Mouse (Mus musculus) hindbrain, postnatal 0 days (tissue): ENCODE measurements around the gene Trmt1l. TPM values are rescaled to one million over a fixed set of nuclear protein-coding genes. Genes with fewer than 3 reads are reported as not detected.
A peak's percentile ranks its signal among the peaks of the same experiment; 100 is the strongest.

Experiments used
- ATAC-seq: fragments of 200-750 bp; cut with Nextera tagmentation; 2 replicates; pipeline ENCODE4 v1.8.0; 2017; ENCODE audit warnings: mild to moderate bottlenecking, moderate TSS enrichment, moderate library complexity
- DNase-seq: peaks from one replicate; pipeline ENCODE4 v3.0.0-alpha.2; 2015; ENCODE audit warnings: low spot score
- H3K27ac ChIP-seq: fragments of 300-500 bp; sonication (generic); 2 replicates; pipeline ENCODE4 v1.5.1; 2014; ENCODE audit warnings: mild to moderate bottlenecking
- H3K27me3 ChIP-seq: fragments of 300-500 bp; sonication (generic); 2 replicates; pipeline ENCODE4 v1.6.1; 2014; ENCODE audit warnings: low read length, mixed read lengths; ENCODE audit not compliant: insufficient read depth
- H3K36me3 ChIP-seq: fragments of 300-500 bp; sonication (generic); 2 replicates; pipeline ENCODE4 v1.6.1; 2014; ENCODE audit warnings: low read length, mixed read lengths; ENCODE audit not compliant: insufficient read depth
- H3K4me1 ChIP-seq: fragments of 300-500 bp; sonication (generic); 2 replicates; pipeline ENCODE4 v1.6.1; 2014; ENCODE audit warnings: antibody characterized with exemption, low read length, mixed read lengths; ENCODE audit not compliant: insufficient read depth
- H3K4me2 ChIP-seq: fragments of 300-500 bp; sonication (generic); 2 replicates; pipeline ENCODE4 v1.6.1; 2014; ENCODE audit warnings: low read depth, mild to moderate bottlenecking, low read length, moderate library complexity, mixed read lengths
- H3K4me3 ChIP-seq: fragments of 300-500 bp; sonication (generic); 2 replicates; pipeline ENCODE4 v1.5.1; 2014; ENCODE audit warnings: low read length
- H3K9ac ChIP-seq: fragments of 300-500 bp; sonication (generic); replicated peaks from 2 replicates; pipeline ENCODE4 v1.6.1; 2014; ENCODE audit warnings: mild to moderate bottlenecking, low read length, moderate library complexity, mixed read lengths
- H3K9me3 ChIP-seq: fragments of 300-500 bp; sonication (generic); 2 replicates; pipeline ENCODE4 v1.6.1; 2016; ENCODE audit warnings: low read length, mixed read lengths
- CTCF ChIP-seq: IDR thresholded peaks from 2 replicates; pipeline ENCODE4 v1.5.1; 2016; ENCODE audit warnings: antibody characterized with exemption, control low read depth, low read depth
- WGBS: fragments of 180-500 bp; shearing (Covaris S2); extraction: QIAGEN DNeasy Blood & Tissue Kit; methylation state at CpG from one replicate; pipeline ENCODE4 v1.1.7; 2014; 5-methylcytosine and 5-hydroxymethylcytosine counted together
- microRNA-seq, 2 experiments: library from miRNA; unstranded; fragments of <30 nt; microRNA quantifications; one replicate each; pipeline ENCODE4; 2016
- polyA plus RNA-seq: library from polyadenylated mRNA; unstranded; fragments of >200 nt; fragmentation: Nextera tagmentation; extraction: Ambion mirVana; gene quantifications from 2 replicates; pipeline ENCODE4 v1.2.1, GENCODE M21; 2015
- total RNA-seq: library from RNA; depleted of rRNA; stranded (reverse); fragments of >200 nt; gene quantifications from 2 replicates; pipeline ENCODE4 v1.2.3, GENCODE M21; 2014; rRNA removed

Trmt1l gene
- total and polyA plus RNA-seq, 2 experiments from 2014 or later, result 16.2 to 17.6 TPM

GRCm38 (mm10) chr1:151498381-151498780 is 70.0 kb downstream of the Trmt1l start:
- no peaks in the 10 kb centered on the region for H3K36me3 ChIP-seq
- TF ChIP-seq CTCF, result no peak
- H3K27ac ChIP-seq, result no peak overlapping the region
- H3K4me2 ChIP-seq, result 0 out of 2 replicates have a peak overlapping the region, but pooled peaks have one; percentile 51
- H3K27me3 ChIP-seq, result no peaks in the 10 kb centered on the region
- no peak for ATAC-seq
- 86% methylated on average over 3 of the region's 3 CpGs for WGBS
- DNase-seq, result no peak
- no peaks in the 10 kb centered on the region for H3K9me3 ChIP-seq
- no peak overlapping the region for H3K9ac ChIP-seq
- H3K4me1 ChIP-seq, result peaks cover 13% of the 10 kb centered on the region
- no peak overlapping the region for H3K4me3 ChIP-seq

DNA sequence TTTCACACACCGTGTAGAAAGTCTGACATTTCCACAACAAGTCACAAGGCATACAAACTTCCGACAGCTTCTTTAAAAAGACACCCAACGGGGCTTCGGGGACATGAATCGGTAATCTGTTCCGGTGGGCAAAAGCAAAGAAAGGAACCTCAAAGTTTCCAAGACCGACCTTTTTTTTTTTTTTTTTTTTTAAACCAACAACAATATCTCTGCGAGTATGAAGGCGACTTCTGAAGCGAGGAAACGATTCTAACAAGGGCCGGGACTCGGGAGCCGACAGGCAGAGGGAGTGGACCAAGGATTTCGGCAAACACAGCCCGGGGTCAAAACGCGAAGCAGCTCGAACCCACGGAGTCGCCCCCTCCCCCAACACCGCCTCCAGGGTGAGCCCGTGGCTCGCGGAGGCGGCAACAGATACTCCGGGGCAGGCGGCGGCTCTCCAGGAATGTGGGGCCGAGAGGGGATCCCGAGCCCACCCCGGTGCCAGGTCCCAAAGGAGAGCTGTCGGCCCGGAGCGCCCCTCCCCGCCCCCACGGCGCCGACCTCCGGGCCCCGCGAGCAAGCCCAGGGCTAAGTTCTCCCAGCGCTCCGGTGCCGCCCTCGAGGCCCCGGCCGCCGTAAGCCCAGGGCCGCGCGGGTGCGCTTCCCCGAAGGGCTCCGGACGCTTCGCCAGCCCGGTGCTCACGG is 71.6 kb downstream of the Trmt1l start:
- TF ChIP-seq CTCF, result no peak
- 1% methylated on average over 57 of the region's 59 CpGs for WGBS
- Histone ChIP-seq H3K4me2 (peak overlapping the region; percentile 51), H3K4me3 (peak overlapping the region; percentile 89), H3K9ac (peak overlapping the region; percentile 96), H3K4me1 (peaks cover 12% of the 10 kb centered on the region), H3K36me3 (no peaks in the 10 kb centered on the region), H3K27me3 (no peaks in the 10 kb centered on the region), H3K27ac (peak overlapping the region; percentile 95), H3K9me3 (no peaks in the 10 kb centered on the region)
- ATAC-seq (no peak; the same call in 1 of the 2 replicates), DNase-seq (peak; percentile 66)

DNA sequence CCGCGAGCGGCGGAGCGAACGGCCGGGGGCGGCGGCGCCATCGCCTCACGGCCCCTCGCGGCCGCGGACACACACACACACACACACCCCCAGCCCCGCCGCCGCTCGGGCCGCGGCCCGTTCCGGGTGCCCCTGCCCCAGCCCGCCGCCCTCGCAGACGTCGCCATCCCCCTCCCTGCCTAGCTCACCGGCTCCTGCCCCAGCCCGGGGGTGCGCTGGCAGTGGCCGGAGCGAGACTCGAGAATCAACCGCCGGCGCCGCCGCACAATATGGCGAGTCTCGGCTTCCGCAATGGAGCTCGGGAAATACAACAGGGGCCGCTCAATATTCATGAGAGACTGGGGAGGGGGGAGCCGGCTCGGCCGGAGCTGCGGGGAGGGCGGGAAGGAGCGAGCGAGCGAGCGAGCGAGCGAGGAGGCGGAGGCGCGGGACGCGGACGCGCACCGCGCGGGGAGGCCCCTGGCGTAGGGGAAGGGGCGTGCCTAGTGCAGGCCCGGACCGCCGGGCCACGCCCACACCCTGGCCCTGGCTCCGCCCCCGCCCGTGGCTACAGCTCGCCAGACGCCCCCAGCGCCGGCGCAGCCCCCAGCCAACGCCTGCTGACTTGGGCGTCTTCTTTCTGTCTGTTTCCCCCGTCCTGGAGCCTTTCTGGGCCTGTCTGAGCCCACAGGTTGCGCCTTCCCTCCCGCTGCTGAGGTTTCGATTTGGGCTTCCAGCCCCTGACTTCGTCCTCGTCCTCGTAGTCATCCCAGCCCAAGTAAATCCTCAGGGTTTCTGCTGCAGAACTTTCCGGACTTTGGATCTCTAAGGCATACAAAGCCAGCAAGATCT is 72.4 kb downstream of the Trmt1l start, which contains the start of gene Rnf2:
TSS of gene Rnf2 (minus strand) at position 425 of the 831 bp plus-strand sequence.
- H3K27ac ChIP-seq, result peak within 1 kb of the TSS; percentile 95
- DNase-seq (peak; percentile 97), ATAC-seq (peak; percentile 98)
- H3K36me3 ChIP-seq, result no peaks in the 10 kb centered on the region
- TF ChIP-seq CTCF, result no peak
- H3K4me1 ChIP-seq, result peaks cover 9% of the 10 kb centered on the region
- H3K4me2 ChIP-seq, result peak within 1 kb of the TSS; percentile 51
- H3K9ac ChIP-seq, result peak within 1 kb of the TSS; percentile 96
- peak within 1 kb of the TSS; percentile 89 for H3K4me3 ChIP-seq
- H3K27me3 ChIP-seq, result no peaks in the 10 kb centered on the region
- under 1% methylated on average over 61 of the region's 90 CpGs for WGBS
- H3K9me3 ChIP-seq, result no peaks in the 10 kb centered on the region

Small RNAs within 50 kb of the gene (microRNA-seq; reads per million reads assigned to microRNA genes)
- 0.36 to 0.53 reads per million in 2 experiments for gene Mir7682

Other genes with a start within 250 kb of the Trmt1l start
- not detected in 2 replicates for gene Gm47985, start 246.0 kb upstream of the Trmt1l start, total RNA-seq
- gene Gm47985, start 246.0 kb upstream of the Trmt1l start, polyA plus RNA-seq, result not detected in 2 replicates
- gene Gm8947, start 236.2 kb upstream of the Trmt1l start, total RNA-seq, result not detected in 2 replicates
- gene Gm8947, start 236.2 kb upstream of the Trmt1l start, polyA plus RNA-seq, result not detected in 2 replicates
- not detected in 2 replicates for gene Gm47995, start 230.1 kb upstream of the Trmt1l start, total RNA-seq
- not detected in 2 replicates for gene Gm47995, start 230.1 kb upstream of the Trmt1l start, polyA plus RNA-seq
- not detected in 2 replicates for gene 3110040M04Rik, start 224.4 kb upstream of the Trmt1l start, total RNA-seq
- not detected in 2 replicates for gene 3110040M04Rik, start 224.4 kb upstream of the Trmt1l start, polyA plus RNA-seq
- not detected in 2 replicates for gene Gm47996, start 218.4 kb upstream of the Trmt1l start, total RNA-seq
- not detected in 2 replicates for gene Gm47996, start 218.4 kb upstream of the Trmt1l start, polyA plus RNA-seq
- gene Ivns1abp, start 84.1 kb upstream of the Trmt1l start, total RNA-seq, result 121 and 129 TPM in 2 replicates
- 140 and 143 TPM in 2 replicates for gene Ivns1abp, start 84.1 kb upstream of the Trmt1l start, polyA plus RNA-seq
- gene Swt1, start 87 bp upstream of the Trmt1l start, total RNA-seq, result 6.7 and 7.7 TPM in 2 replicates
- 11.7 and 17.1 TPM in 2 replicates for gene Swt1, start 87 bp upstream of the Trmt1l start, polyA plus RNA-seq
- 53.2 and 63.1 TPM in 2 replicates for gene Rnf2, start 72.4 kb downstream of the Trmt1l start, total RNA-seq
- gene Rnf2, start 72.4 kb downstream of the Trmt1l start, polyA plus RNA-seq, result 64.4 and 67.2 TPM in 2 replicates
- gene Fam129a, start 142.6 kb downstream of the Trmt1l start, total RNA-seq, result 1.6 and 2.6 TPM in 2 replicates
- 1.7 and 2.0 TPM in 2 replicates for gene Fam129a, start 142.6 kb downstream of the Trmt1l start, polyA plus RNA-seq